Mouse (Mus musculus) heart, embryonic 11.5 days (tissue): ENCODE measurements around the gene Stox2. TPM values are rescaled to one million over a fixed set of nuclear protein-coding genes. Genes with fewer than 3 reads are reported as not detected.

ENCODE experiments used
- ATAC-seq: fragments of 200-750 bp; cut with Nextera tagmentation; replicated peaks from 2 replicates; pipeline ENCODE4 v1.8.0; 2017; ENCODE audit warnings: moderate library complexity; ENCODE audit not compliant: insufficient number of reproducible peaks, low FRiP score, low TSS enrichment
- H3K27ac ChIP-seq: fragments of 300-500 bp; sonication (generic); 2 replicates; pipeline ENCODE4 v1.5.1; 2014; ENCODE audit warnings: mild to moderate bottlenecking, low read depth, low read length
- H3K27me3 ChIP-seq: fragments of 300-500 bp; sonication (generic); 2 replicates; pipeline ENCODE4 v1.6.1; 2014; ENCODE audit warnings: mild to moderate bottlenecking, low read length, mixed read lengths; ENCODE audit not compliant: control insufficient read depth, insufficient read depth
- H3K36me3 ChIP-seq: fragments of 300-500 bp; sonication (generic); 2 replicates; pipeline ENCODE4 v1.6.1; 2014; ENCODE audit warnings: mild to moderate bottlenecking, low read length, moderate library complexity, mixed read lengths; ENCODE audit not compliant: control insufficient read depth, insufficient read depth
- H3K4me1 ChIP-seq: fragments of 300-500 bp; sonication (generic); 2 replicates; pipeline ENCODE4 v1.6.1; 2014; ENCODE audit warnings: low read length; ENCODE audit not compliant: control insufficient read depth, insufficient read depth
- H3K4me2 ChIP-seq: fragments of 300-500 bp; sonication (generic); 2 replicates; pipeline ENCODE4 v1.6.1; 2014; ENCODE audit warnings: mild to moderate bottlenecking, moderate library complexity
- H3K4me3 ChIP-seq: fragments of 300-500 bp; sonication (generic); 2 replicates; pipeline ENCODE4 v1.5.1; 2014; ENCODE audit warnings: low read depth, low read length
- H3K9ac ChIP-seq: fragments of 300-500 bp; sonication (generic); 2 replicates; pipeline ENCODE4 v1.6.1; 2014; ENCODE audit warnings: mild to moderate bottlenecking, low read depth, low read length, moderate library complexity
- H3K9me3 ChIP-seq: fragments of 300-500 bp; sonication (generic); replicated peaks from 2 replicates; pipeline ENCODE4 v1.6.1; 2016; ENCODE audit warnings: low read length; ENCODE audit not compliant: control insufficient read depth
- WGBS: fragments of 180-500 bp; shearing (Covaris S2); extraction: QIAGEN DNeasy Blood & Tissue Kit; methylation state at CpG from one replicate; pipeline ENCODE4 v1.1.7; 2014; ENCODE audit not compliant: insufficient replicate concordance; 5-methylcytosine and 5-hydroxymethylcytosine counted together
- polyA plus RNA-seq: library from polyadenylated mRNA; unstranded; fragments of >200 nt; fragmentation: Nextera tagmentation; extraction: Ambion mirVana; gene quantifications from 2 replicates; pipeline ENCODE4 v1.2.1, GENCODE M21; 2014

The Stox2 gene
- polyA plus RNA-seq, 1 experiment from 2014 or later = 10.6 TPM

DNA sequence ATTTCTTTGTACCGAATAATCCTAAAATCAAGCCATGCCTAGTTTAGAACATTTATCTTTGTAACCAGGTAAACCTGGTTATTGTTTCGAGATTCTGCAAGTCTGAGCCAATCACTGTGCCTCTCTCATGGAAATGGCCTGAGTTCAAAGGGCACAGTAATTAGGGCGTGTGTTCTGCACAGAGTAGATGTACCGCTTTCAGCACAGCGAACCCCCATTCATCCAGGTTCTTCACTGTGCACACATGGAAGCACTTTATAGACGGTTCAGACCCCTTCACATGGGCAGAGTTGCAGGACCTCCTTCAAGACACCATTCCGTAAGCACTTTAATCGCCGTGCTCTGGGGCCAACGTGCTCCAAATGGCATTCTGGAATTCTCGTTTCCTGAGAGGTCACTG is 104.7 kb downstream of the Stox2 start:
- Histone ChIP-seq H3K9ac (no peak overlapping the region), H3K4me3 (no peak overlapping the region), H3K36me3 (no peaks in the 10 kb centered on the region), H3K4me2 (no peak overlapping the region), H3K27ac (no peak overlapping the region), H3K4me1 (peaks cover 4% of the 10 kb centered on the region), H3K27me3 (0 out of 2 replicates have a peak, but pooled peaks cover 4% of the 10 kb centered on the region), H3K9me3 (no peaks in the 10 kb centered on the region)
- 68% methylated on average over 11 of the region's 11 CpGs for WGBS
- no peak for ATAC-seq

DNA sequence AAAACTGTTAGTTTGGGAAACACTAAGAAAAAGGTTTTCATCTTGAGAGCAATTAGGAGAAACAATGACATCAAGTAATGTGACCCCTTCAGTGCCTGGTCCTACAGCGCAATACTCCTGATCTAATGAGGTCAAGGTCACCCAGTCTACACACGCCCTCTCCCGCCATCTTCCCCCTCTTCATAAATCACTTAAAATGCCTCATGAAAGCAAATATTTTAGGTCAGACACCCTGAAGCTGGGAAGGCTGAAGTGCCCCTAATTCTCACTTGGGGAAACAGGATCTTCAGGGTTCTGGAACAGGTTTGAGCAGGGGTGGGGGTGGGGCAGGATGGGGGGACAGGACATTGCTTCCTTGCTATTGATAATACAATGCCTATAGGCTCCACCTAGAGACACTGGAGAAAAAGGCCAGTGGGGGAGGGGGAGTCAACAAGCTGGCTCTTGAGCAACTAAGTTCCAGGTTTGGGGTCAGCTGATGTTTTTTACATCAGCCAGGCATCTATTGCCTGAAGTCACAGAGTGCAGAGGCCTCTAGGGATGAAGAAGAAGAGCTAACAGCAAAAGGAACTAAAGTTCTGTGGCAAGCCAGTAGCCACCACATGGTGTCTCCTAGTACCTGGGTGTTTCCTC is 107.4 kb downstream of the Stox2 start:
- WGBS = 73% methylated on average over 3 of the region's 3 CpGs
- ATAC-seq = no peak
- no peak overlapping the region for H3K4me2 ChIP-seq

DNA sequence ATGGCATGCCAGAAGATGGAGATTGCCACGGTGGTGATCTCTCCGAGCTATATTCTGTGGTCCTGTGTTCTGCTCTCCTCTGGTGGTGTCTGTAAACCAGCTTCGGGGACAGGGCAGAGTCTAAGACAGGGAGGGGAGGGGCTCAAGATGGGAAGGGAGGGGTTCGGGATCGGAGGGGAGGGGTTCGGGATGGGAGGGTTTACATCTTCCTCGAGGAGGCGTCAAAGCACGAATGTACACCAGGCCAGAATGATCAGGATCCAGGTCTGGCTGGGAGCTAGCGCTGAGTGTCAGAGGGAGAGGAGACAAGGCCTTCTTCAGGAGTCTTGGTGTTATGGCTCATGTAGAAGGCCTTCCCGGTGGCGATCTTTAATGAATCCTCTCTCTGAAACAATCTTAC is 109.7 kb downstream of the Stox2 start:
- Histone ChIP-seq H3K4me1 (peaks cover 7% of the 10 kb centered on the region), H3K4me3 (no peak overlapping the region), H3K9ac (no peak overlapping the region), H3K4me2 (no peak overlapping the region), H3K9me3 (no peaks in the 10 kb centered on the region), H3K27me3 (no peaks in the 10 kb centered on the region), H3K36me3 (no peaks in the 10 kb centered on the region), H3K27ac (no peak overlapping the region)
- WGBS = 91% methylated on average over 12 of the region's 12 CpGs
- ATAC-seq = no peak

More for the DNA sequence above, 107.4 kb downstream of the Stox2 start:
- H3K4me3 ChIP-seq = no peak overlapping the region
- H3K36me3 ChIP-seq = no peaks in the 10 kb centered on the region
- no peaks in the 10 kb centered on the region for H3K9me3 ChIP-seq
- H3K27me3 ChIP-seq = 0 out of 2 replicates have a peak, but pooled peaks cover 4% of the 10 kb centered on the region
- H3K4me1 ChIP-seq = peaks cover 6% of the 10 kb centered on the region
- no peak overlapping the region for H3K27ac ChIP-seq
- no peak overlapping the region for H3K9ac ChIP-seq

DNA sequence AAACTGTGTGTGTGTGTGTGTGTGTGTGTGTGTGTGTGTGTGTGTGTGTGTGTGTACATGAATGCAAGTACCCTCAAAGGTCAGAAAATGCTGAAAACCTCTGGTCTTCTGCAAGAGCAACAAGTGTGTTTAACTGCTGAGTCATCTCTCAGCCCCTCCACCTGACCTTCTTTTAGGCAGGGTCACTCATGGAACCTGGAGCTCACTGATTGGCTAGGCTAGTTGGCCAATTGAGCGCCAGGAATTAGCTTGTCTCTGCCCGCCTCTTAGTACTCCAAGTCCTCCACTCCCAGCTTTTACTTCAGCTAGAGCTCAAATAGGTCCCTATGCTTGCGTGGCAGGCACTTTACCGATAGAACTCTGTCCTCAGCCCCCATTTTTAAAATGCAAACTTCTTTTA is 110.2 kb downstream of the Stox2 start:
- WGBS = 89% methylated on average over 4 of the region's 4 CpGs
- H3K27ac ChIP-seq = no peak overlapping the region
- H3K27me3 ChIP-seq = no peaks in the 10 kb centered on the region
- no peak overlapping the region for H3K9ac ChIP-seq
- no peak overlapping the region for H3K4me2 ChIP-seq
- ATAC-seq = no peak
- peaks cover 7% of the 10 kb centered on the region for H3K4me1 ChIP-seq
- H3K4me3 ChIP-seq = no peak overlapping the region
- H3K9me3 ChIP-seq = no peaks in the 10 kb centered on the region
- no peaks in the 10 kb centered on the region for H3K36me3 ChIP-seq

DNA sequence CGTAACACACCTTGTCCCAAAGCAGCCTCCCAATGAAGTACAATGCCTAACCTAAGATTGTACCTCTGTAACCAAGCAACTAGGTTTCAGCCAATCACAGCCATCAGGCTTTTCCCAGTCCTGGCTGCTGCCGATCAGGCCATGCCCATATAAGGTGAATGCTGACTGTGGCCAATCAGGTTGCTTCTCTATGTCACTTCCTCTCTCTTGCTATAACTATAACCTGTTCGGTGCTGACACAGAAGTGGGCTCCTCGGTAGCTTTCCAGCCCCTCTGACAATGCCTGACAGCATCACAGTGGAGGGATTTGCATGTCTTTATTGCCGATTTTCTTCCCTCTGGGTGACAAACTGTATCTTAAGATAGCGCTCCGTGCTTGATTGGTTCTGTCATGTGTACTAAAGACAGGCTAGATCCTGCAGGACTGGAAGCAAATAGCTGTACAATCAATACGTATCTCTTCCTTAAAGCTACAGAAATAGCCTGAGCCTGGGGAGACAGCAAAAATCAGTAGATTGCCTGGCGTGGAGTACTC is 111.9 kb downstream of the Stox2 start:
- 62% methylated on average over 9 of the region's 9 CpGs for WGBS
- Histone ChIP-seq H3K9ac (0 out of 2 replicates have a peak overlapping the region, but pooled peaks have one; percentile 28), H3K4me3 (0 out of 2 replicates have a peak overlapping the region, but pooled peaks have one; percentile 12), H3K4me1 (peaks cover 7% of the 10 kb centered on the region; the same call in 1 of the 2 replicates), H3K9me3 (no peaks in the 10 kb centered on the region), H3K36me3 (no peaks in the 10 kb centered on the region), H3K4me2 (peak overlapping the region; percentile 52), H3K27me3 (no peaks in the 10 kb centered on the region), H3K27ac (peak overlapping the region; percentile 22; the same call in 1 of the 2 replicates)
- ATAC-seq = peak; percentile 55; the same call in 1 of the 2 replicates

DNA sequence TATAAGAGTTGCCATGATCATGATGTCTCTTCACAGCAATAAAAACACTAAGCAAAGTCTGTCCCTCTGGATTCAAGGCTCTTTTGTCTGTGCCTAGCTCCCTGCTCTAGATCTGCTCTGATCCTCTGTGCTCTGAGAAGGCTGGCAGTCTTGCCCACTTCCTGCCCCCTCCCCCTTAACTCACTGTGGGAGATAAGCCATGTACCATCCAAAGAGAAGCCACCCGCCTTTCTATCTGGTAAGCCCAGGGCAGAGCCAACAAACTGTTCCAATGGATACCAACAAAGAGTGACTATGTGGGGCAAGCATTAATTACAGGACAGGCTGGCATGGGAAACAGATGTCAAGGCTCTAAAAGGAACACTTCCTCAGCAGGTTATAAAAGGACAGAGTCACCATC is 113.2 kb downstream of the Stox2 start:
- Histone ChIP-seq H3K36me3 (no peaks in the 10 kb centered on the region), H3K4me2 (no peak overlapping the region), H3K9ac (no peak overlapping the region), H3K27ac (no peak overlapping the region), H3K27me3 (no peaks in the 10 kb centered on the region), H3K4me3 (no peak overlapping the region), H3K9me3 (no peaks in the 10 kb centered on the region), H3K4me1 (peaks cover 3% of the 10 kb centered on the region; the same call in 1 of the 2 replicates)
- ATAC-seq = no peak
- 78% methylated on average over 1 of the region's 1 CpGs for WGBS

DNA sequence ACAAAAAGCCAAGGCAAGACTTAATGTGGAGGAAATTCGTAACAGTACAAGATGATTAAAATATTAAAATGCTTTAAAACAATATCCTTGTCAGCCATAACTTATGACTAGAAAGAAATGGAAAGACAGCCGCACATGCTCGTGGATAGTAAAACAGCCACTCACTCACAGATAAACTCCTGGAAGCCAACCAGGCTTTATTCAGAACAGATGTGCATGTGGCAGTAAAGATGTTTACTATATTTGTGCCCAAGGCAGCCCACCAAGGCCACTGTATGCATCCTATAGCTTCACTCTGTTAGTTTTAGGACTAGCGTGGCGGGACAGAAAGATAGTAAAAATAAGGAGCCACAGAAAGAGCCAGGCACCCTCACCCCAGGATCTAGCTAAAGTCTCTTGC is 115.2 kb downstream of the Stox2 start:
- no peaks in the 10 kb centered on the region for H3K36me3 ChIP-seq
- H3K4me2 ChIP-seq = no peak overlapping the region
- H3K27me3 ChIP-seq = no peaks in the 10 kb centered on the region
- peaks cover 3% of the 10 kb centered on the region; the same call in 1 of the 2 replicates for H3K4me1 ChIP-seq
- 80% methylated on average over 5 of the region's 5 CpGs for WGBS
- H3K9ac ChIP-seq = no peak overlapping the region
- H3K9me3 ChIP-seq = no peaks in the 10 kb centered on the region
- ATAC-seq = no peak
- H3K27ac ChIP-seq = no peak overlapping the region
- no peak overlapping the region for H3K4me3 ChIP-seq

DNA sequence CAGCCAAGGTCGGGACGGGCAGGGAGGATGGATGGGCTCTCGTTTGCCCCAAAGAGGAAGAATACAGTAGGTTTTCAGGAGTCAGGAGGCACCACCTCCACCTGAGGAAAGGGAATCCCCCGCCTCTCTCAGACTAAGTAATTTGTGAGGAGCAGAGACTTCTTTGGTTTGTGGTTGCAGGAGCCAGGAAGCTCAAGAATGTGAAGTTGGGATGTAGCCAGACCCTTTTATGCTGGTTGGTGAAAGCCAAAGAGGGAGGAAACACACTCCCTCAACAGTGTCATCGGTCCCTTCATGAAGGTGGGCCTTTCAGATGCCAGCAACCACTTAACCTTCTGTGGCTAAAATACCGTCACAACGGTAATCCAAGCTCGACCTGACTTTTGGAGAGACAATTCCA is 119.8 kb downstream of the Stox2 start:
- no peaks in the 10 kb centered on the region for H3K27me3 ChIP-seq
- 0 out of 2 replicates have a peak, but pooled peaks cover 3% of the 10 kb centered on the region for H3K9me3 ChIP-seq
- H3K4me2 ChIP-seq = no peak overlapping the region
- ATAC-seq = no peak
- no peaks in the 10 kb centered on the region for H3K4me1 ChIP-seq
- WGBS = 70% methylated on average over 8 of the region's 8 CpGs
- H3K27ac ChIP-seq = no peak overlapping the region
- H3K36me3 ChIP-seq = no peaks in the 10 kb centered on the region
- no peak overlapping the region for H3K4me3 ChIP-seq
- H3K9ac ChIP-seq = no peak overlapping the region
